Mouse (Mus musculus) olfactory bulb, adult 2 months (tissue): Measurements from ENCODE around the gene Galntl6. TPM values are rescaled to one million over a fixed set of nuclear protein-coding genes. Genes with fewer than 3 reads are reported as not detected.
"Not testable (repeated sequence)": the region's sequence is repeated elsewhere in the genome, so short reads cannot be mapped to it uniquely, and the experiment has no call there.

Experiments
- H3K27ac ChIP-seq: fragments of 200-500 bp; 2 replicates; pipeline ENCODE4 v1.5.1; 2012; ENCODE audit warnings: low read depth, low read length; ENCODE audit not compliant: insufficient read depth
- H3K4me1 ChIP-seq: fragments of 200-500 bp; 2 replicates; pipeline ENCODE4 v1.6.1; 2012; ENCODE audit warnings: low read length; ENCODE audit not compliant: control insufficient read depth, insufficient read depth
- H3K4me3 ChIP-seq: fragments of 200-500 bp; 2 replicates; pipeline ENCODE4 v1.5.1; 2012; ENCODE audit warnings: mild to moderate bottlenecking, low read depth, low read length, moderate library complexity; ENCODE audit not compliant: insufficient read depth
- CTCF ChIP-seq: fragments of 200-500 bp; IDR thresholded peaks from 2 replicates; pipeline ENCODE4 v1.5.1; 2012; ENCODE audit warnings: low read depth, mild to moderate bottlenecking, low read length, moderate library complexity; ENCODE audit not compliant: insufficient read depth
- POLR2A ChIP-seq: fragments of 200-500 bp; IDR thresholded peaks from 2 replicates; pipeline ENCODE4 v1.6.1; 2012; ENCODE audit warnings: mild to moderate bottlenecking, low read depth, low read length, moderate library complexity; ENCODE audit not compliant: insufficient read depth
- WGBS: fragments of 180-500 bp; shearing (Covaris S2); methylation state at CpG from one replicate; pipeline ENCODE4 v1.1.7; 2018; 5-methylcytosine and 5-hydroxymethylcytosine counted together
- polyA plus RNA-seq: library from polyadenylated mRNA; stranded (reverse); fragments of >200 nt; gene quantifications from 2 replicates; pipeline ENCODE4 v1.2.4, GENCODE M21; 2012; ENCODE audit warnings: low replicate concordance; ENCODE audit not compliant: missing spikeins, insufficient read depth, insufficient read length

The Galntl6 gene
- polyA plus RNA-seq, 1 experiment: not detected

DNA sequence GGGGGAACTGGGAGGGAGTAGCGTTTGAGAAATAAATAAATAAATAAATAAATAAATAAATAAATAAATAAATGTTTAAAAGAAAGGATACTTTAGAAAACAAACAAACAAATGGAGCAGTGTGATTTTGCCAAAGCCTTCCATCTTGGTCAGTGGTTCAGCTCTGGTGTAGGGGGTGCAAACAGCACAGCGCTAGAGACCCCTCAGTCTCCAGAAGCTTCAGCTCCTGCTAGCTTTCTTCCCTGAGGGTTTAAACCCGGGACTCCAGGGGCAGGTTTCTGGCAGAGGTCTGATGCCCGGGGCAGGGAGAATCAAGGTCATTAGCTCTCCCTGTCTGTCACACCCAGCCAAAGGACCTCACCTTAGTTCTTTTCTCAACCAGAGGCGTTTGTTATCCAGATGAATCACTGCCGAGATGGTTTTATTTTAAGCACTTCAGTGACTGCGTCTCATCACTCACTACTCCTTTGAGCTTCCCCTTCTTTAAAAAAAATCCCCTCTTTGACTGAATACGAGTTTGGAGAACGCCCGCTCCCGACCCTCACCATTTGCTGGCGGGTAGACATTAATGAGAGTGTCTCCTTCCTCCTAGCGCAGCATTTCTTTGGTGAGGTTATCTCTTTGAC lies 1146.6 kb downstream of the Galntl6 start:
- TF ChIP-seq POLR2A (no peak), CTCF (no peak)
- no peak overlapping the region for H3K27ac ChIP-seq
- 14% methylated on average over 13 of the region's 13 CpGs for WGBS
- no peak overlapping the region for H3K4me3 ChIP-seq
- peaks cover 6% of the 10 kb centered on the region for H3K4me1 ChIP-seq

DNA sequence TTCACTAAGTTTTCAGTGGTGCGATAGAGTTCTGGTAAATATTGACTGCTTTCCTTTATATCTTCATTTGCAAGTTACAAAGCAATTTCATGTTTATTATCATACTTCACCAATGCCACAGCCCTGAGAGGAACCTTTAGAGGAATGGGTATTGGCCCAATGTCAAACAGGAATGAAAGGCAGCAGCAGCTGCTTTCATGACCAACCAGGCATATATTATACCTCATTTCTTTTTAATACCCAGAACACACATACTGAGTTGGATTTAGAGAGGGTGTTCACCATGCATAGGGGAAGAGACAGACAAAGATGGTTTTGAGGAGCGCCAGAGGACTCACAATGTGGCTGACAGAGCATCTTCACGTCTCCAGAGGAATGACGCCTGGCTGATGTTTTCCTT lies 1147.2 kb downstream of the Galntl6 start:
- no peak for TF ChIP-seq POLR2A
- no peak for TF ChIP-seq CTCF
- WGBS: 72% methylated on average over 4 of the region's 4 CpGs
- no peak overlapping the region for H3K4me3 ChIP-seq
- no peak overlapping the region for H3K27ac ChIP-seq
- H3K4me1 ChIP-seq: peaks cover 6% of the 10 kb centered on the region

- H3K4me3 ChIP-seq, H3K4me1 ChIP-seq, H3K27ac ChIP-seq: not testable (repeated sequence)
- WGBS: 85% methylated on average over 2 of the region's 2 CpGs
Observed at GRCm38 (mm10) chr8:57762622-57763021, 1149.8 kb downstream of the Galntl6 start.

- H3K4me1 ChIP-seq: peaks cover 3% of the 10 kb centered on the region; the same call in 1 of the 2 replicates
- 81% methylated on average over 1 of the region's 1 CpGs for WGBS
Observed at GRCm38 (mm10) chr8:57760921-57761320, 1151.5 kb downstream of the Galntl6 start.

DNA sequence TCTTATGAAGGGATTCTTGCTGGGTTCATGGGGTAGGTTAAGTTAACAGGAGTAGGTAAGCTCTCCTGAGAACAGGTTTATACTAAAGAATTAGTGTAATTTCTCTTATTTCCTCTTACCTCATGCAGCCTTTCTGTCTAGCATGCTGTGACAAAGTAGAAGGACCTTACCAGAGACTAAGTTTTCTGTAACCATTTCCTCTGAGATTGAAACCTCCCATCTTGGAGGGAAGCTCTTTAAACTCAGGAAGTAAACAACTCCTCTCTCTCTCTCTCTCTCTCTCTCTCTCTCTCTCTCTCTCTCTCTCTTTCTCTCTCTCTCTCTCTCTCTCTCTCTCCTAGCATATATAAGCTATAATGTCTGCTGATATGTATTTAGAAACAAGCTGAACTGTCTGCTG lies 1153.6 kb downstream of the Galntl6 start:
- TF ChIP-seq CTCF (no peak), POLR2A (no peak)
- Histone ChIP-seq H3K27ac (no peak overlapping the region), H3K4me1 (peaks cover 3% of the 10 kb centered on the region; the same call in 1 of the 2 replicates), H3K4me3 (no peak overlapping the region)

More at GRCm38 (mm10) chr8:57760921-57761320, 1151.5 kb downstream of the Galntl6 start:
- no peak overlapping the region for H3K27ac ChIP-seq
- no peak for TF ChIP-seq POLR2A
- no peak for TF ChIP-seq CTCF
- H3K4me3 ChIP-seq: no peak overlapping the region

- H3K4me3 ChIP-seq: no peak overlapping the region
- peaks cover 3% of the 10 kb centered on the region; the same call in 1 of the 2 replicates for H3K4me1 ChIP-seq
- TF ChIP-seq POLR2A (no peak), CTCF (no peak)
- H3K27ac ChIP-seq: no peak overlapping the region
Observed at GRCm38 (mm10) chr8:57757476-57757875, 1155.0 kb downstream of the Galntl6 start.

- 37% methylated on average over 6 of the region's 6 CpGs for WGBS
- TF ChIP-seq POLR2A (no peak), CTCF (no peak)
- Histone ChIP-seq H3K4me1 (peaks cover 3% of the 10 kb centered on the region; the same call in 1 of the 2 replicates), H3K27ac (no peak overlapping the region), H3K4me3 (no peak overlapping the region)
Observed at GRCm38 (mm10) chr8:57754066-57754465, 1158.4 kb downstream of the Galntl6 start.

GRCm38 (mm10) chr8:57743636-57744035 lies 1168.8 kb downstream of the Galntl6 start:
- TF ChIP-seq CTCF (no peak), POLR2A (no peak)
- H3K27ac ChIP-seq: no peak overlapping the region
- H3K4me1 ChIP-seq: peaks cover 3% of the 10 kb centered on the region
- WGBS: 92% methylated on average over 12 of the region's 12 CpGs
- no peak overlapping the region for H3K4me3 ChIP-seq

DNA sequence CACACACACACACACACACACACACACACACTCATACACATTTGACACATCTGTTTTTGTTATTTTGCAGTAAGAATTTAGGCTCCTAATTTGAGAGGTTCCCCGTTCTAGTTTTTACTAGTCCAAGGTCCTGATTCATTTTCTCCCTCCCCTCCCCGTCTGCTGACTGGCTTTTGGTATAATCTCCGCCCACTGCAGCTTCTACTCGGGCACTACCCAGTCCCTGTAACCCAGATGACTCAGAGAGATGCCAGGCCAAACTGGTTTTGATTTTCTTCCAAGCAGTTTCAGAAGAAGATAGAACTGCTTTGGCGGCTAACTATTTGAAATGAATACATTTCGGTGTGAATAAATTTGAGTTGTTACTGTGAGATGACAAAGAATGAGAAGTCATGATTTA lies 1170.5 kb downstream of the Galntl6 start:
- TF ChIP-seq POLR2A: no peak
- no peak for TF ChIP-seq CTCF
- H3K4me3 ChIP-seq: no peak overlapping the region
- H3K27ac ChIP-seq: no peak overlapping the region
- peaks cover 3% of the 10 kb centered on the region for H3K4me1 ChIP-seq
- 30% methylated on average over 6 of the region's 6 CpGs for WGBS

GRCm38 (mm10) chr8:57741309-57741708 lies 1171.1 kb downstream of the Galntl6 start:
- no peak for TF ChIP-seq CTCF
- no peak for TF ChIP-seq POLR2A
- no peak overlapping the region for H3K27ac ChIP-seq
- peaks cover 3% of the 10 kb centered on the region for H3K4me1 ChIP-seq
- H3K4me3 ChIP-seq: no peak overlapping the region
- WGBS: 66% methylated on average over 8 of the region's 8 CpGs
